In the genomic region with DNA sequence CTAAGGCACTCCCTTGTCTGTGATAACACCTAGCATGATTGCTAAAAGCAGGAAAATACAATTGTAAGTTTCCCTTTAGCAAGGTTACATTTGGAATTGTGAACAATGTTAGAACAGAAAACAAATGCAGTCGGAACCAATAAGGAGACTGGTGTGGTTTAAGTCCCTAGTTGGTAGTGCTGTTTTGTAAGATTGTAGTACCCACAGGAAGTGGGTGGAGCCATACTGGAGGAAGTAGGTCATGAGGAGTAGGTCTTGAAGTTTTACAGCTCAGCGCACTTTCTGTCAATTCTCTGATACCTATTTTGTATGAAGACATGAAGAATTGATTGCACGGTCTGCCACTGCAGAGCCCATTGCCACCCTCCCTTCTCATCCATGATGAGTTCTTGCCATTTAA, we compare ENCODE assay signal across 20 mouse cellular contexts.
"Had no signal": no experiment of that assay in that cellular context is flagged by ENCODE, and none has a peak within 500 bp of the region (broad histone marks: within the 10 kb centered on the region; RNA-seq: fewer than 3 reads in every experiment).

No protein-coding gene starts in this region.

- H3K27ac ChIP-seq: lung, embryonic 15.5 days; macrophage; midbrain, embryonic 10.5 days; midbrain, embryonic 12.5 days; neural tube, embryonic 12.5 days had no signal

- H3K9me3 ChIP-seq: lung, embryonic 15.5 days; midbrain, embryonic 10.5 days; midbrain, embryonic 12.5 days; neural tube, embryonic 12.5 days had no signal

- DNase-seq: liver, postnatal 0 days; lung, adult 2 months; lung, postnatal 14 days; lung, postnatal 36 days; midbrain, embryonic 14.5 days; right cerebral cortex, adult 18-20 months; right cerebral cortex, postnatal 25 days; right cerebral cortex, postnatal 4 days; spleen, adult 18-20 months; thymus, adult 18-20 months; thymus, postnatal 14 days; thymus, postnatal 36 days had no signal

- H3K27me3 ChIP-seq: lung, embryonic 15.5 days; midbrain, embryonic 12.5 days; neural tube, embryonic 12.5 days had no signal

- ATAC-seq: liver, postnatal 0 days; lung, postnatal 0 days; midbrain, embryonic 16.5 days had no signal

- H3K9ac ChIP-seq: liver, postnatal 0 days; lung, embryonic 15.5 days; midbrain, embryonic 12.5 days; neural tube, embryonic 12.5 days had no signal

- H3K36me3 ChIP-seq: lung, embryonic 15.5 days; midbrain, embryonic 10.5 days; midbrain, embryonic 12.5 days; neural tube, embryonic 12.5 days had no signal

- H3K4me3 ChIP-seq: lung, embryonic 15.5 days; midbrain, embryonic 10.5 days; midbrain, embryonic 12.5 days; myocyte; neural tube, embryonic 12.5 days had no signal

- H3K4me1 ChIP-seq: lung, embryonic 15.5 days; midbrain, embryonic 10.5 days; midbrain, embryonic 12.5 days; neural tube, embryonic 12.5 days had no signal
